Mouse (Mus musculus) embryonic facial prominence, embryonic 14.5 days (tissue): Measurements from ENCODE around the gene Gm29423. TPM values are rescaled to one million over a fixed set of nuclear protein-coding genes. Genes with fewer than 3 reads are reported as not detected.
"Not testable (repeated sequence)": the region's sequence is repeated elsewhere in the genome, so short reads cannot be mapped to it uniquely, and the experiment has no call there.

ENCODE experiments used
- ATAC-seq: fragments of 200-750 bp; cut with Nextera tagmentation; 2 replicates; pipeline ENCODE4 v1.8.0; 2017; ENCODE audit warnings: low read depth, moderate number of reproducible peaks, moderate TSS enrichment
- DNase-seq: peaks from one replicate; pipeline ENCODE4 v3.0.0-alpha.2; 2015; ENCODE audit warnings: low spot score
- H3K27ac ChIP-seq: fragments of 300-500 bp; sonication (generic); replicated peaks from 2 replicates; pipeline ENCODE4 v1.5.1; 2014; ENCODE audit warnings: low read depth, mild to moderate bottlenecking, low read length, moderate library complexity
- H3K27me3 ChIP-seq: fragments of 300-500 bp; sonication (generic); replicated peaks from 2 replicates; pipeline ENCODE4 v1.6.1; 2014; ENCODE audit warnings: low read length; ENCODE audit not compliant: control insufficient read depth, insufficient read depth
- H3K36me3 ChIP-seq: fragments of 300-500 bp; sonication (generic); 2 replicates; pipeline ENCODE4 v1.6.1; 2014; ENCODE audit warnings: low read length, mixed read lengths; ENCODE audit not compliant: control insufficient read depth, insufficient read depth
- H3K4me1 ChIP-seq: fragments of 300-500 bp; sonication (generic); 2 replicates; pipeline ENCODE4 v1.6.1; 2014; ENCODE audit warnings: antibody characterized with exemption, low read length; ENCODE audit not compliant: control insufficient read depth, insufficient read depth
- H3K4me2 ChIP-seq: fragments of 300-500 bp; sonication (generic); 2 replicates; pipeline ENCODE4 v1.6.1; 2014; ENCODE audit warnings: low read depth, mild to moderate bottlenecking, low read length, moderate library complexity, mixed read lengths
- H3K4me3 ChIP-seq: fragments of 300-500 bp; sonication (generic); 2 replicates; pipeline ENCODE4 v1.5.1; 2014; ENCODE audit warnings: low read depth, mild to moderate bottlenecking, low read length
- H3K9ac ChIP-seq: fragments of 300-500 bp; sonication (generic); 2 replicates; pipeline ENCODE4 v1.6.1; 2014; ENCODE audit warnings: low read depth, mild to moderate bottlenecking, low read length, moderate library complexity, mixed read lengths
- H3K9me3 ChIP-seq: fragments of 300-500 bp; sonication (generic); 2 replicates; pipeline ENCODE4 v1.6.1; 2016; ENCODE audit warnings: low read length; ENCODE audit not compliant: control insufficient read depth
- WGBS: fragments of 180-500 bp; shearing (Covaris S2); extraction: QIAGEN DNeasy Blood & Tissue Kit; methylation state at CpG from one replicate; pipeline ENCODE4 v1.1.7; 2014; 5-methylcytosine and 5-hydroxymethylcytosine counted together
- polyA plus RNA-seq: library from polyadenylated mRNA; unstranded; fragments of >200 nt; fragmentation: Nextera tagmentation; extraction: Ambion mirVana; gene quantifications from 2 replicates; pipeline ENCODE4 v1.2.1, GENCODE M21; 2014

Gene Gm29423
- not detected in 2 replicates for polyA plus RNA-seq

DNA sequence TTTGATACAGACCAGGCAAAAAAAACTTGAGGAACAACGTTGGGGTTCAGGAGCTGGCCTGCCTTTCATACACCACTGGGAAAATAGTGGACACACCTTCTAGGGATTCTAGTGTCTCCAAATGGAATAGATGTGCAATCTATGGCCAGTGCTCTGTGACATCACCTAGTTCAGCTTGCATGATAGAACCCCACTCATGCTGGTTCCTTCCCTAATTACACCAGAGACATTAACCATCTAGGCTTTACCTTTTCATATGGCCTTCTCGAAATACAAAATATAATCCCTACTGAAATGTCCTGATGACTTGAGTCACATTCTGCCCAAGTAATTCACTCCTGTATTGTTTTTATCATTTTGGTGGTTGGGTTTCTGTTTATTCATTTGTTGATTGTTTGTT, at the start of gene Gm29423, which contains the start of gene Gm29644:
Gm29423 (minus strand) TSS at position 101 of the 400 bp plus-strand sequence.
Gm29644 (minus strand) TSS at position 157 of the 400 bp plus-strand sequence.
- not testable (repeated sequence) for H3K9me3 ChIP-seq, DNase-seq, H3K27ac ChIP-seq, H3K27me3 ChIP-seq, H3K4me2 ChIP-seq, H3K9ac ChIP-seq, H3K36me3 ChIP-seq, H3K4me1 ChIP-seq, ATAC-seq, H3K4me3 ChIP-seq
- no CpG with 5 or more reads among the region's 2 CpGs for WGBS

DNA sequence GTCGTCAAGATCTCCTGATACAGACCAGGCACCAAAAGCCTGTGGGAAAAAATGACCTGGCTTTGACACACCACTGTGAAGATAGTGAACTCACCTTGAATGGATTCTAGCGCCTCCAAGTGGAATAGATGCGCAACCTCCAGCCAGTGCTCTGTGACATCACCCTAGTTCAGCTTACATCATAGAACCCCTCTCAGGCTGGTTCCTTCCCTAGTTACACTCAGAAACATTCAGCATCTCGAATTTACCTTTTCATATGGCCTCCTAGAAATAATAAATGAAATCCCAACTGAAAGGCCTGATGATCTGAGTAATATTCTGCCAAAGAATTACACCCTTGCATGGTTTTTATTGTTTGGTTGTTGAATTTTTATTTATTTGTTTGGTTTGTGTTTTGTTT, 29.5 kb downstream of the Gm29423 start, which contains the start of gene Gm21118:
Gm21118 (minus strand) TSS at position 101 of the 400 bp plus-strand sequence.
- not testable (repeated sequence) for H3K4me3 ChIP-seq, H3K27ac ChIP-seq, H3K4me1 ChIP-seq, ATAC-seq, H3K9me3 ChIP-seq, H3K27me3 ChIP-seq, H3K4me2 ChIP-seq, H3K9ac ChIP-seq, DNase-seq, H3K36me3 ChIP-seq
- no CpG with 5 or more reads among the region's 4 CpGs for WGBS

Other genes with a start within 250 kb of the Gm29423 start
- gene Gm21118, start 29.6 kb downstream of the Gm29423 start, polyA plus RNA-seq = not detected in 2 replicates
- not detected in 2 replicates for gene Gm29644, start 56 bp upstream of the Gm29423 start, polyA plus RNA-seq
- gene Gm20888, start 138.6 kb upstream of the Gm29423 start, polyA plus RNA-seq = not detected in 2 replicates